Mouse (Mus musculus): Measurements from ENCODE around the gene Naa16. TPM values are rescaled to one million over a fixed set of nuclear protein-coding genes. Genes with fewer than 3 reads are reported as not detected.
A peak's percentile ranks its signal among the peaks of the same experiment; 100 is the strongest.

The Naa16 gene
- polyA plus RNA-seq, 2 experiments = 9.1 to 24.2 TPM

GRCm38 (mm10) chr14:79290683-79291425 is 99.7 kb downstream of the Naa16 start:
- TF ChIP-seq EP300 (IDR thresholded peaks at IDR 0.05; ENCODE audit: low read depth) (no peak), CTCF (IDR thresholded peaks at IDR 0.05; ENCODE audit: low read depth) (no peak)
- ATAC-seq (ENCODE audit: insufficient read depth) = no peak
- Histone ChIP-seq H3K36me3 (replicated peaks; ENCODE audit: control insufficient read depth, insufficient read depth, low read depth) (peaks cover 69% of the 10 kb centered on the region), H3K27me3 (ENCODE audit: control insufficient read depth, insufficient read depth, low read length) (no peaks in the 10 kb centered on the region), H3K4me3 (ENCODE audit: insufficient read depth in 1 of 2, low read depth in 2 of 2, low read length in 2 of 2) (no peak overlapping the region), H3K4me1 (replicated peaks; ENCODE audit: control insufficient read depth in 2 of 2, insufficient read depth in 2 of 2, low read length in 1 of 2) (peaks cover 42 to 52% of the 10 kb centered on the region in 2 experiments), H3K27ac (peak overlapping the region; percentile 32; the same call in 1 of the 2 replicates), H3K9ac (replicated peaks) (no peak overlapping the region; the same call in 1 of the 2 replicates), H3K4me2 (ENCODE audit: low read depth) (no peak overlapping the region), H3K9me3 (ENCODE audit: control insufficient read depth, low read length) (no peaks in the 10 kb centered on the region)
- DNase-seq (ENCODE audit: low read depth in 3 of 3, low spot score in 3 of 3) = no peak
- 62% methylated on average over 15 of the region's 15 CpGs for WGBS (ENCODE audit: insufficient replicate concordance)

- Histone ChIP-seq H3K27ac (no peak overlapping the region), H3K4me1 (replicated peaks; ENCODE audit: control insufficient read depth in 2 of 2, insufficient read depth in 2 of 2, low read length in 1 of 2) (peaks cover 32 to 42% of the 10 kb centered on the region in 2 experiments), H3K9ac (replicated peaks) (no peak overlapping the region), H3K4me3 (ENCODE audit: insufficient read depth in 1 of 2, low read depth in 2 of 2, low read length in 2 of 2) (no peak overlapping the region), H3K9me3 (ENCODE audit: control insufficient read depth, low read length) (no peaks in the 10 kb centered on the region), H3K36me3 (replicated peaks; ENCODE audit: control insufficient read depth, insufficient read depth, low read depth) (peaks cover 63% of the 10 kb centered on the region), H3K27me3 (ENCODE audit: control insufficient read depth, insufficient read depth, low read length) (no peaks in the 10 kb centered on the region), H3K4me2 (ENCODE audit: low read depth) (no peak overlapping the region)
- TF ChIP-seq CTCF (IDR thresholded peaks at IDR 0.05; ENCODE audit: low read depth) (no peak), EP300 (IDR thresholded peaks at IDR 0.05; ENCODE audit: low read depth) (no peak)
- no peak for DNase-seq (ENCODE audit: low read depth in 3 of 3, low spot score in 3 of 3)
- no peak for ATAC-seq (ENCODE audit: insufficient read depth)
- 33% methylated on average over 9 of the region's 9 CpGs for WGBS (ENCODE audit: insufficient replicate concordance)
Measured at GRCm38 (mm10) chr14:79289909-79290308, 100.7 kb downstream of the Naa16 start.

GRCm38 (mm10) chr14:79288280-79288679 is 102.3 kb downstream of the Naa16 start:
- Histone ChIP-seq H3K27ac (no peak overlapping the region), H3K4me3 (ENCODE audit: insufficient read depth in 1 of 2, low read depth in 2 of 2, low read length in 2 of 2) (no peak overlapping the region), H3K4me1 (replicated peaks; ENCODE audit: control insufficient read depth in 2 of 2, insufficient read depth in 2 of 2, low read length in 1 of 2) (peaks cover 21 to 29% of the 10 kb centered on the region in 2 experiments), H3K27me3 (ENCODE audit: control insufficient read depth, insufficient read depth, low read length) (no peaks in the 10 kb centered on the region), H3K4me2 (ENCODE audit: low read depth) (no peak overlapping the region), H3K9ac (replicated peaks) (no peak overlapping the region), H3K36me3 (replicated peaks; ENCODE audit: control insufficient read depth, insufficient read depth, low read depth) (peaks cover 57% of the 10 kb centered on the region), H3K9me3 (ENCODE audit: control insufficient read depth, low read length) (no peaks in the 10 kb centered on the region)
- 55% methylated on average over 3 of the region's 3 CpGs for WGBS (ENCODE audit: insufficient replicate concordance)
- DNase-seq (ENCODE audit: low read depth in 3 of 3, low spot score in 3 of 3) (no peak), ATAC-seq (ENCODE audit: insufficient read depth) (no peak)
- TF ChIP-seq EP300 (IDR thresholded peaks at IDR 0.05; ENCODE audit: low read depth) (no peak), CTCF (IDR thresholded peaks at IDR 0.05; ENCODE audit: low read depth) (peak; percentile 88)

GRCm38 (mm10) chr14:79287251-79287863 is 103.2 kb downstream of the Naa16 start:
- Histone ChIP-seq H3K4me1 (replicated peaks; ENCODE audit: control insufficient read depth in 2 of 2, insufficient read depth in 2 of 2, low read length in 1 of 2) (peaks cover 15 to 26% of the 10 kb centered on the region in 2 experiments), H3K9ac (replicated peaks) (no peak overlapping the region), H3K4me3 (ENCODE audit: insufficient read depth in 1 of 2, low read depth in 2 of 2, low read length in 2 of 2) (no peak overlapping the region), H3K27ac (no peak overlapping the region), H3K27me3 (ENCODE audit: control insufficient read depth, insufficient read depth, low read length) (no peaks in the 10 kb centered on the region), H3K4me2 (ENCODE audit: low read depth) (no peak overlapping the region), H3K9me3 (ENCODE audit: control insufficient read depth, low read length) (no peaks in the 10 kb centered on the region), H3K36me3 (replicated peaks; ENCODE audit: control insufficient read depth, insufficient read depth, low read depth) (peaks cover 48% of the 10 kb centered on the region)
- DNase-seq (ENCODE audit: low read depth in 3 of 3, low spot score in 3 of 3) = no peak
- TF ChIP-seq EP300 (IDR thresholded peaks at IDR 0.05; ENCODE audit: low read depth) (no peak), CTCF (IDR thresholded peaks at IDR 0.05; ENCODE audit: low read depth) (no peak)
- no peak for ATAC-seq (ENCODE audit: insufficient read depth)
- WGBS (ENCODE audit: insufficient replicate concordance) = 77% methylated on average over 7 of the region's 7 CpGs

- peaks cover 29% of the 10 kb centered on the region for H3K36me3 ChIP-seq (replicated peaks; ENCODE audit: control insufficient read depth, insufficient read depth, low read depth)
- 91% methylated on average over 5 of the region's 5 CpGs for WGBS (ENCODE audit: insufficient replicate concordance)
- H3K4me2 ChIP-seq (ENCODE audit: low read depth) = no peak overlapping the region
- no peak overlapping the region for H3K9ac ChIP-seq (replicated peaks)
- H3K9me3 ChIP-seq (ENCODE audit: control insufficient read depth, low read length) = no peaks in the 10 kb centered on the region
- H3K4me1 ChIP-seq (replicated peaks; ENCODE audit: control insufficient read depth in 2 of 2, insufficient read depth in 2 of 2, low read length in 1 of 2) = peaks cover 9 to 21% of the 10 kb centered on the region in 2 experiments
- no peaks in the 10 kb centered on the region for H3K27me3 ChIP-seq (ENCODE audit: control insufficient read depth, insufficient read depth, low read length)
- no peak overlapping the region for H3K4me3 ChIP-seq (ENCODE audit: insufficient read depth in 1 of 2, low read depth in 2 of 2, low read length in 2 of 2)
- DNase-seq (ENCODE audit: low read depth in 3 of 3, low spot score in 3 of 3) (no peak), ATAC-seq (ENCODE audit: insufficient read depth) (no peak)
- H3K27ac ChIP-seq = no peak overlapping the region
- no peak for TF ChIP-seq EP300 (IDR thresholded peaks at IDR 0.05; ENCODE audit: low read depth)
- no peak for TF ChIP-seq CTCF (IDR thresholded peaks at IDR 0.05; ENCODE audit: low read depth)
Measured at GRCm38 (mm10) chr14:79285549-79285948, 105.0 kb downstream of the Naa16 start.

All from liver, embryonic 14.5 days (tissue).